Mouse (Mus musculus) C2C12 (cell line): ENCODE measurements at regions not wholly inside any gene's neighbourhood (a gene's known extent, or its start where the extent isn't known, plus 50 kb on each side); places are given as distances from the start of the nearest gene placed in this dataset.

ENCODE experiments used
- H3K27me3 ChIP-seq: one replicate; pipeline ENCODE4 v1.6.1; 2011; ENCODE audit not compliant: control insufficient read depth, insufficient read depth, insufficient read length
- H3K36me3 ChIP-seq: one replicate; pipeline ENCODE4 v1.6.1; 2011; ENCODE audit not compliant: control insufficient read depth, insufficient read depth
- H3K4me3 ChIP-seq: one replicate; pipeline ENCODE4 v1.5.1; 2011; ENCODE audit warnings: mild to moderate bottlenecking, control low read depth; ENCODE audit not compliant: poor library complexity, insufficient read depth, severe bottlenecking
- H3K79me2 ChIP-seq: one replicate; pipeline ENCODE4 v1.6.1; 2011; ENCODE audit not compliant: control insufficient read depth, insufficient read depth
- H3K79me3 ChIP-seq: one replicate; pipeline ENCODE4 v1.6.1; 2011; ENCODE audit warnings: low read depth, control low read depth
- H3ac ChIP-seq: one replicate; pipeline ENCODE3; 2011; ENCODE audit warnings: low read depth; ENCODE audit not compliant: control insufficient read depth, insufficient read length
- CEBPB ChIP-seq: IDR thresholded peaks from one replicate; pipeline ENCODE4 v1.6.1; 2011; ENCODE audit warnings: low read depth, mild to moderate bottlenecking, control low read depth, moderate library complexity
- CTCF ChIP-seq: IDR thresholded peaks from one replicate; pipeline ENCODE4 v1.5.1; 2011; ENCODE audit not compliant: control insufficient read depth, insufficient read depth, insufficient read length
- FOSL1 ChIP-seq: IDR thresholded peaks from one replicate; pipeline ENCODE4 v1.8.0; 2011; ENCODE audit warnings: mild to moderate bottlenecking, low read length; ENCODE audit not compliant: poor library complexity, insufficient read depth, severe bottlenecking
- MAX ChIP-seq: IDR thresholded peaks from one replicate; pipeline ENCODE4 v1.6.1; 2011; ENCODE audit warnings: mild to moderate bottlenecking, control low read depth
- MYOD1 ChIP-seq: IDR thresholded peaks from one replicate; pipeline ENCODE4 v1.6.1; 2011; ENCODE audit warnings: low read depth; ENCODE audit not compliant: control insufficient read depth, insufficient read length
- MYOG ChIP-seq: IDR thresholded peaks from one replicate; pipeline ENCODE4 v1.6.1; 2011; ENCODE audit not compliant: control insufficient read depth, insufficient read length; ENCODE audit errors: extremely low read depth
- USF1 ChIP-seq: IDR thresholded peaks from one replicate; pipeline ENCODE4 v1.6.1; 2011; ENCODE audit warnings: low read depth, mild to moderate bottlenecking, control low read depth, moderate library complexity

GRCm38 (mm10) chr13:37660083-37660482 lies 118.1 kb upstream of the Rreb1 start:
- Histone ChIP-seq H3K79me2 (no peaks in the 10 kb centered on the region), H3ac (no peak overlapping the region), H3K79me3 (no peaks in the 10 kb centered on the region), H3K36me3 (no peaks in the 10 kb centered on the region), H3K4me3 (no peak overlapping the region), H3K27me3 (no peaks in the 10 kb centered on the region)
- TF ChIP-seq FOSL1 (no peak), MAX (no peak), CTCF (no peak), MYOD1 (no peak), USF1 (no peak), MYOG (no peak), CEBPB (no peak)

- Histone ChIP-seq H3K79me2 (no peaks in the 10 kb centered on the region), H3K36me3 (no peaks in the 10 kb centered on the region), H3K79me3 (no peaks in the 10 kb centered on the region), H3ac (no peak overlapping the region), H3K27me3 (no peaks in the 10 kb centered on the region), H3K4me3 (no peak overlapping the region)
- TF ChIP-seq CTCF (no peak), CEBPB (no peak), MYOD1 (no peak), MAX (no peak), MYOG (no peak), USF1 (no peak), FOSL1 (no peak)
Observed at GRCm38 (mm10) chr13:37660668-37661067, 117.5 kb upstream of the Rreb1 start.

GRCm38 (mm10) chr13:37664116-37664515 lies 114.1 kb upstream of the Rreb1 start:
- H3K27me3 ChIP-seq: no peaks in the 10 kb centered on the region
- no peaks in the 10 kb centered on the region for H3K79me2 ChIP-seq
- H3K79me3 ChIP-seq: no peaks in the 10 kb centered on the region
- no peak overlapping the region for H3K4me3 ChIP-seq
- H3ac ChIP-seq: no peak overlapping the region
- TF ChIP-seq MYOG (no peak), FOSL1 (no peak), CEBPB (no peak), USF1 (no peak), MYOD1 (no peak), MAX (no peak), CTCF (no peak)
- no peaks in the 10 kb centered on the region for H3K36me3 ChIP-seq

- Histone ChIP-seq H3K79me3 (no peaks in the 10 kb centered on the region), H3K36me3 (no peaks in the 10 kb centered on the region), H3K79me2 (no peaks in the 10 kb centered on the region), H3K27me3 (no peaks in the 10 kb centered on the region), H3ac (peak overlapping the region; percentile 1), H3K4me3 (no peak overlapping the region)
- TF ChIP-seq MYOG (no peak), CEBPB (no peak), CTCF (no peak), MYOD1 (peak; percentile 98), MAX (no peak), USF1 (no peak)
Observed at GRCm38 (mm10) chr13:37666207-37667003, 111.8 kb upstream of the Rreb1 start.

GRCm38 (mm10) chr13:37667386-37667785 lies 110.8 kb upstream of the Rreb1 start:
- H3K27me3 ChIP-seq: no peaks in the 10 kb centered on the region
- H3K36me3 ChIP-seq: no peaks in the 10 kb centered on the region
- TF ChIP-seq CTCF (no peak), MYOG (no peak), FOSL1 (no peak), MAX (no peak), USF1 (no peak), CEBPB (no peak), MYOD1 (no peak)
- no peak overlapping the region for H3K4me3 ChIP-seq
- no peaks in the 10 kb centered on the region for H3K79me2 ChIP-seq
- no peak overlapping the region for H3ac ChIP-seq
- H3K79me3 ChIP-seq: no peaks in the 10 kb centered on the region

- no peaks in the 10 kb centered on the region for H3K27me3 ChIP-seq
- TF ChIP-seq MYOD1 (no peak), MYOG (no peak), CEBPB (no peak), FOSL1 (no peak), MAX (no peak)
Observed at GRCm38 (mm10) chr13:37667871-37668270, 110.3 kb upstream of the Rreb1 start.

More at GRCm38 (mm10) chr13:37667871-37668270, 110.3 kb upstream of the Rreb1 start:
- Histone ChIP-seq H3K36me3 (no peaks in the 10 kb centered on the region), H3K79me2 (no peaks in the 10 kb centered on the region), H3ac (no peak overlapping the region), H3K79me3 (no peaks in the 10 kb centered on the region), H3K4me3 (no peak overlapping the region)
